Mouse (Mus musculus) embryo, embryonic 9.5 days (tissue): Measurements from ENCODE around the gene Hpca.
A peak's percentile ranks its signal among the peaks of the same experiment; 100 is the strongest.

Source experiments
- DNase-seq: peaks from one replicate; pipeline ENCODE4 v3.0.0-alpha.2; 2017; ENCODE audit errors: extremely low spot score

Hpca gene

GRCm38 (mm10) chr4:129108624-129109023 lies 13.2 kb downstream of the Hpca start:
- DNase-seq = no peak

GRCm38 (mm10) chr4:129107348-129107899 lies 14.4 kb downstream of the Hpca start:
- DNase-seq = no peak

- DNase-seq = no peak
Measured at GRCm38 (mm10) chr4:129106073-129106472, 15.8 kb downstream of the Hpca start.

- peak; percentile 28 for DNase-seq
Measured at GRCm38 (mm10) chr4:129105356-129105755, 16.5 kb downstream of the Hpca start, which contains the start of gene Tmem54. Gene Tmem54, plus strand, starts transcription at chr4:129105548.

- DNase-seq = no peak
Measured at GRCm38 (mm10) chr4:129102133-129102829, 19.6 kb downstream of the Hpca start.

GRCm38 (mm10) chr4:129097006-129097405 lies 24.8 kb downstream of the Hpca start:
- DNase-seq = no peak

GRCm38 (mm10) chr4:129095276-129095675 lies 26.6 kb downstream of the Hpca start:
- DNase-seq = no peak

- no peak for DNase-seq
Measured at GRCm38 (mm10) chr4:129087850-129088249, 34.0 kb downstream of the Hpca start.

GRCm38 (mm10) chr4:129086078-129086477 lies 35.8 kb downstream of the Hpca start:
- DNase-seq = peak; percentile 61

GRCm38 (mm10) chr4:129084896-129085295 lies 36.9 kb downstream of the Hpca start:
- no peak for DNase-seq

- peak; percentile 69 for DNase-seq
Measured at GRCm38 (mm10) chr4:129082379-129083115, 39.3 kb downstream of the Hpca start.

GRCm38 (mm10) chr4:129081939-129082338 lies 39.9 kb downstream of the Hpca start:
- DNase-seq = no peak

GRCm38 (mm10) chr4:129081512-129081911 lies 40.3 kb downstream of the Hpca start:
- no peak for DNase-seq

- DNase-seq = no peak
Measured at GRCm38 (mm10) chr4:129081041-129081440, 40.8 kb downstream of the Hpca start.

- DNase-seq = no peak
Measured at GRCm38 (mm10) chr4:129079126-129079525, 42.7 kb downstream of the Hpca start.

GRCm38 (mm10) chr4:129068848-129069247 lies 53.0 kb downstream of the Hpca start:
- DNase-seq = no peak

- no peak for DNase-seq
Measured at GRCm38 (mm10) chr4:129067638-129068415, 54.0 kb downstream of the Hpca start.

GRCm38 (mm10) chr4:129065688-129066236 lies 56.1 kb downstream of the Hpca start:
- DNase-seq = no peak

- DNase-seq = no peak
Measured at GRCm38 (mm10) chr4:129062281-129063075, 59.4 kb downstream of the Hpca start.
